Mouse (Mus musculus) mouse trophoblast stem cell (cell line): Measurements from ENCODE around the gene Rpl9-ps1.

Experiments used
- in situ Hi-C, 2 experiments: fragments of 300-500 bp; cut with MseI, MboI; formaldehyde crosslinking; loops; 2 replicates in 1 of 2; 3 replicates in 1 of 2; pipeline ENCODE4 v1.15.1; 2025

Gene Rpl9-ps1

DNA sequence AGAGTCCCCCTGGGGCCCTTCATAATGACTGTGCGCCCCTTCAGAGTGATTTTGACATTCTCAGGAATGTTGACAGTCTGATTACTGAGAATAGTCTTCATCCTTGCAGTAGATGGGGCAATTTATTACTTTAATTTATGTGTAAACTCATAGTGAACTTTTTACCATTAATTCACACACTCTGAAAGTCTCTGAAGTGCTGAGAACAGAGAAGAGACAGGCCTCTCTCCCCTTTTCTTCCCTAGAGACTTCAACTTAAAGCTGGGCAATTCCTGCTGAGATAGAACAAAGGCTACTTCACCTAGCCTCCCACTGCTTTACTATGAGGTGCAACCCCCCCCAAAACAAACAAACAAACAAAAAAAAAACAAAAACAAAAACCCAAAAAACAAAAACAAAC lies at the start of gene Rpl9-ps1:
TSS of gene Rpl9-ps1 (minus strand) at position 101 of the 400 bp plus-strand sequence.
- in situ Hi-C loops, result no loop called here

DNA sequence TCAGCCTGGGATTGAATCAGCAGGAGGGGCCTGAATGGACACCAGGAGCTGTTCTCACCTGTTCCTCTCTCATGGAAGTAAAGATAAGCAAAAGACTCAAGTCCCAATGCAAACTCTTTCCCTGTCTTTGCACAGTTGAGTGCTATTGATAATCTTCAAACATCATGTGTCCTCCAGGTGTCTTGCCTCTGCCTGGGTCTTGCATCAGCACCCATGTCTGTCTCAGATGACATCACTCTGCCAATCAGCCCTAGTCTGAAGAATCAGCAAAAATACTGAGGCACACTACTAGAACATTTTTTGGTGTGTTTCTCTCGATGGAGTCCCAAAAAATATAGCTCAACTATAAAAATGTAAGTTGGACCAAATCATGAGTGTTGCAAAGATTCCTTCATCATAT lies 46.6 kb upstream of the Rpl9-ps1 start:
- in situ Hi-C loops, result no loop called here

DNA sequence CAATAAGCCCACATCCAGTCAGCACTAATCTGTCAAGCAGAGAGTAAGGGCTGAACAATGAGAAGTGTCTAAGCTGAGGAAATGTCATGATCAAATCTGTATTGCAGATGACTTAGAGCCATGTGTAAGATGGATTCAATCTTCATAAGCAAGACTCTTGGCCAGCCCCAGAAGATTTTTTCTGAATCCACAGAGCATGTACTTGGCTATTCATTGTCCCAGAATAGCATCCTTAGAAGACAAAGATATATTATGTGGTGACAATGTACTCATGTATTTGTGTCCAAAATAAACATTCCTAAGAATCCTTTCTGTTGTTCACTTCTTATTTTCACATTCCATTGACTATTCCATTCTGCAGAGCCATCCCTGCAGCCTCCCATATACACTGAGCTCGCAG lies 44.5 kb upstream of the Rpl9-ps1 start:
- in situ Hi-C loops, result no loop called here

DNA sequence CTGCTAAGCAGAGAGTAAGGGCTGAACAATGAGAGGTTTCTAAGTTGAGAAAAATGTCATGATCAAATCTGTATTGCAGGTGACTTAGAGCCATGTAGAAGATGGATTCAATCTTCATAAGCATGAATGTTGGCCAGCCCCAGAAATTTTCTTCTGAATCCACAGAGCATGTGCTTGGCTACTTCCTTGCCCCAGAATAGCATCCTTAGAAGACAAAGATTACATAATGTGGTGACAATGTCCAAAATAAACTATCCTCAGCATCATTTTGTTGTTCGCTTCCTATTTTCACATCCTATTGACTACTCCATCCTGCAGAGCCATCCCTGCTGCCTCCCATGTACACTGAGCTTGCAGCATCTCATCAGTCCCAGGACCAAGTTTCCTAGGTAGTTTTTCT lies 30.2 kb upstream of the Rpl9-ps1 start:
- in situ Hi-C loops, result no loop called here

DNA sequence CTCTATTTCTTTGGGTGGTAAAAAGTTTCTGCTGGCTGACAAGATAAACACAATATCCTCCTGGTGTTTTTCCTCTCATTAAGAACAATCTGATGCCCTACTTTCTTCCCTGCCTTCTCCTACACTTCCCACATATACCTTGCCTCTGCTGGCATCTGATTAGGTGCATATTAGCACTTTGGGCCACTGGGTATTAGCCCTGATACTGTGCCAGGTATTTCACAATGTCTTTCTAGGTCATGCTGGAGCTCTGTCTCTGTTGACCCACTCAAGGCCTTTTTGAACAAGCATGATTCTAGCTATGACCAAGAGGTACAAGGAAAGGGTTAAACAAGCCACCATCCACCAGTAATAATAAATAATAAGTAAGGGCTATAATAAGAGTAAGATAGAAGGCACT lies 26.3 kb upstream of the Rpl9-ps1 start:
- in situ Hi-C loops, result no loop called here

DNA sequence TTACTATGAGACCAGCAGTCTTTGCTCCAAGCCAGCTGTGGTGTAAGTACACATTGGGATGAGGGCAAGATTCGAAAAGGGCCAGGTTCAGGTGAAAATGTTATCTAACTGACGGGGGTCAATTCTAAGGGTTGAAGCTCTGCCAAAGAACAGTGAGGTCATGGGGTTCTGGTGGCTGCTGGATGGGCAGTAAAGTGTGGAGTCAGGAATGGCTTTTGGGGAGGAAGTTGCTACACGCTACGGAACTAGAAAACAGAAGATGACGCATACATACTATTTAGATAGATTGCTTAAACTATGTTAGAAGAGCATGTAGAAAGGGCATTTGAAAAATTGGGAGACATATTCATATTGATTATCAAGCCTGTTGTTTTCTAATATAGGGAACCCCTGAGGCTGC lies 18.1 kb upstream of the Rpl9-ps1 start:
- in situ Hi-C loops, result no loop called here

DNA sequence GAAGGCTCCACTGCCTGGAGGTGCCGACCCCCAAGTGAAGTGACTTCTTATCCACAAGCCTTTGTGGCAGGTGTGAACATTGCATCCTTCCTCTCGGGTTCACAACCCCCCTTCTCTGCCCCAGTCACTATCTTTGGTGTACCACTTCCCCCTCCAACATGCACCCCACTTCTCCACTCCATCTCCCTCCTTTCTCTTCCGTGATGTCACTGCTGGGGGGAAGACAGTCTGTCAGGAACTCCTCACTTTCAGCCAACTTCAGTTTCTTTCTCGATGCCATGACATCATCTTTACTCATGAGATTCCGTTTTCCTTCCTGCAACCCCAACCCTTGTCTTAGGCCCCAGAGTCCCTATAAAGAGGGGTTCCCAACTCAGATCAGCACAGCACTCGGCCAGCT lies 16.8 kb upstream of the Rpl9-ps1 start, which contains the start of gene Ccl4:
TSS of gene Ccl4 (plus strand) at position 381 of the 400 bp plus-strand sequence.
- in situ Hi-C loops, result no loop called here

DNA sequence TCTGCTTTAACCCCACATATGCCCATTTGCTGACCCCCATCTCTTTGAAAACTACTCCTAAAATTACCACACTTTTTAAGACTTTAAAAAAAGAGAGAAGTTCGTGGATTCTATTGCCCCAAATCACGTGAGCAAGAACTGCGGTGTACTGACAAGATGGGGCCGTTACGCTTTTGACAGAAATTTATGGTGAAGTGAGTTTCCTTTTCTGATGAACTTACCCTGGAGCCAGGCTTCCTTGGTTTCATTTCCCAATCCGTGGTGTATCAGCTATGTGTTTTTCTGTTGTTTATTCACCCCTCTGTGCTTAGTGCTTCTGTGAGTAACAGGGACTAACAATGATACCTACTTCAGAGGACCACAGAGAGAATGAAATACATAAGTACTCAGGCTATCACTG lies 13.4 kb upstream of the Rpl9-ps1 start:
- in situ Hi-C loops, result no loop called here

DNA sequence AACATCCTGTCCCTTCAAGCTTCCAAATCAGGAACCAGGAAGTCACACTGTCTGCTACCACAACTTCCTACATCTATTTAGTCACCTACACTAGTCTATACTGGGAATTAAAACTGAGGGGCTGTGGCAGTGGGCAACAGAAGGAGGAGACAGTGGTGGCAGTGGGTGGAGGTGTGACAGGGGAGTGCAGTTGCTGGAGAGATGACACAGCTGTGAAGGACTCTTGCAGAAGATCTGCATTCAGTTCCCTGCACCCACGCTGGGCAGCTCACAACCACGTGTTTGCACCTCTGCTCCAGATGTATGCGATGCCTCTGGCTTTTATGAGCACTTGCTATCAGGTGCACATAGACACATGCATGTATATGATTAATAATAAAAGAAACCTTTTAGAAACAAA lies 12.1 kb upstream of the Rpl9-ps1 start:
- in situ Hi-C loops, result no loop called here

DNA sequence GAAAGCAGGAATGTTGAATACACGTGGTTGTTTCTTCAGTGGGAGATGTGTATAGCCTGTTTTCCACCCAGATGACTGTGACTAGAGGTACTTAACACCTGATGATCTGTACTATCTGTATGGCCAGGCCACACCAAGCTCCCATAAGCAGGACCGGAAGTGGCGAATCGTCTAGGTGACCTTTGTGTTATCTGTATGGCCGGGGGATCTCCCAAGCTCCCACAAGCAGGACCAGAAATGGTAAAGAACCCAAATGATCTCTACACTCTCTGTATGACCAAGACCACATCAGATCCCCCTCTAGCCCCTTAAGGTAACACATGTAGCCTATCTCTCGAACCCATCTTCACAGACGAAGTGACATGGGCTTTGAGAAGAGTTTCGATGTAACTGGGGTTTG lies 9.2 kb upstream of the Rpl9-ps1 start:
- in situ Hi-C loops, result no loop called here

DNA sequence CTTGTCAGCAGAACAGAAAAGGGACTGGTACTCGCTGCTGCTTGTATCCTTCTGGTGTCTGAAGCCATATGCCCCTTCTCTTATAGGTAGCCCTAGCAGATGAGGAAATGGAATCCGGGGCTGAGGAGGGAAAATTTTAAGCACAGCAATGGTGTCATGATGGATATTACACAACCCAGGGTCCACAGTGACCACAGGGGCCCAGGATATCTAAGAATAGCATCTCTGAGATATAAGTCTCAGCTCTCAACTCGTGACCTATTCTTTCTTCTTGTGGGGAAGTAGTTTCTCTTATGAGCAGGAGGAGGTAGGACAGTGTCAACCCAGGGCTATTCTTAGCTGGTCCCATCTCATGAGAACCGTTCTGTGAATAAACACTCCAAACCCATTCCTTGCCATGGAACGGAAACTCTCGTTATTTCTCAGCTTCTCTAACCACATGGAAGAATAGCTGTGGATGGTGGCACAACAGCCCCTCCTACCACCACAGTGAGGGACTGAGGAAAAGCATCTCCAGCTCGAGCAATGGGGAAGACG lies 4.0 kb upstream of the Rpl9-ps1 start, which contains the start of gene Ccl3:
TSS of gene Ccl3 (minus strand) at position 51 of the 537 bp plus-strand sequence.
- in situ Hi-C loops, result no loop called here

DNA sequence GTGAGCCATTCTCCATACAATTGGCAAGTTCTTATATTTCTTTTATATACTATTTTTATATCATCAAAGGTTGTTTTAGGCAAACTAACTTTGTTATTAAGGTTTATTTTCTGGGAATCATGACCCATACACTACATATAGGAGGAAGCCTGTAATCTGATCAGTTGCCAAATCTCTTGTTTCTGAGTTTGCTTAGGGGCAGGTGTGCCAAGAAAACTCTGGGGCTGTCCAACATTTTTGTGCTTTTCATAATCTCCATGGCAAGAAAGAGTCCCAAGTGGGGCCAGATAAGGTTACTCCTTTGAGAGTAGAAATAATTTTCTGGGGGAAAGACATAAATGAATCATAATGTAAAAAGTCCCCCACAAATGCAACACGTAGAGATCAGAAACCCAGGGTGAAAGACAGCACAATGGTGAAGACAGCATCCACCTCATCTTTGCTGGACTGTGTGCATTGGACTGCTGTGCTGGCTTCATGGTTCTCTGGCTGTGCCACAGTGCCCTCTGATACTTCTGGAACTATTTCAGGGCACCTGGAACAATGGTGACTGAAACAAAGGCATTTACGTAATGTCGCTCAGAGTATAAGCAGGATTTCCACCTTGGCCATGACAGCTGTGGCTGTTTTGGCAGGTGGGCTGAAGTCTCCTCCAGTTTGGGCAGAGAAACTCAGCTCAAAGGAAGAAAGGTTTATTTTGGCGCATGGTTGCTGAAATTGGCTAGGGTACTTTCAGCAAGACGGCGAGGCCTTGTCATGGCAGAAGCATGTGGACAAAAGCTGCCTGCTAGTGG lies 1.1 kb upstream of the Rpl9-ps1 start:
- in situ Hi-C loops, result no loop called here

DNA sequence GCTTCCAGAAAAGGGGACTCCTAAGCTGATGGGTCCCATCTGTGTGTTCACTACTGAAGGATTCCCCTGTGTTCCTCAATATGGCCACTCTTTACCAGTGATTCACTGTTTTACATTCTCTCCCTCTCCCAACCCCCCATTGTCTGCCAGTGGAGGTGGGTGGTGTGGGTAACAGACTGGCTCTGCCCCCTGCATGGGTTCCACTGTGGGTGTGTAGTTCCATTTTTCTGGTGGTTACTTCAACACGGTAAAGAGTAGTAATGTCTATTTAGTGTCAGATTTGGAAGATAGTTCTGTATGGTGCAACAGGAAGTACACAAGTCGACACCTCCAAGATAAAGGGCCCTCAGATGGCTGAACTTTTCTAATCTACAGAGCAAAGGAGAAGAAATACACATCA lies 4.2 kb downstream of the Rpl9-ps1 start:
- in situ Hi-C loops, result no loop called here

DNA sequence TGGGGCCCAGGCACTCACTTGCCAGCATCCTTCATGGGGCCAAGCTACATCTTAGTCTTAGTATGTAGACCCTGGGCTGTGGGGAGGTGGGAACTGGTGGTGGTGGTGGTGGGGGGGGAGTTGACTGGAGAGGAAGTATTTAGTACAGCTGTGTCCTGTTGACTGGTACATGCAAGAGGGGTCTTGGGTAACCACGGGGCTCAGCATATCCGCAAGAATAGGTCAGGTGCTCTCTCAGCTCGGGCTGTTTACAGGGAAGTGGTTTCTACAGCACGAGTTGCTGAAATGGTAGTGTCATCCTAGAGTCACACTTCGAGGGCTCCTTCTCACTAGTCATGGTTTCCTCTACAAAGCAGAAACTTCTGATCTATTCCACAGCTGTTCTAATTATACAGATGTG lies 5.3 kb downstream of the Rpl9-ps1 start:
- in situ Hi-C loops, result no loop called here

DNA sequence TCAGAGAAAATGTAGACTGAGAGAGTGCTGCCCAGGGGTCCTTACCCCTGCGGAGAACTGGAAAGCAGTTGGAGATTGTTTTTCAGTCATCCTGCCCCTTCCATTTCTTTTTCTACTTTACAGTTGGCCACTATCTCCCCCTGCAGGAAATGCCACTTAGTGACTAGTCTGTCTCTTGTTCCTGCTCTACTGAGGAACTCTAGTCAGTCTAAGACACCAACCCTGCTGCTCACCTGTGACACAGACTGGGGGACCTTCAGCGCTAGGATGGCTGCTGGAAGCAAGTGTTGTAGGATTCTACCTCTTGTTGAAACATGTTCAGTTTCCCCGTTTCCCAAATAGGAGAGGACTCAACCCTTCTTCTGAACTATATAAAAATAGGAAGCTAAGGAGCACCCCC lies 5.9 kb downstream of the Rpl9-ps1 start:
- in situ Hi-C loops, result loop anchor here in 1 of 2 experiments (5.0 kb wide), 1 partner anchor 82 kb away; no protein-coding TSS in a partner anchor

DNA sequence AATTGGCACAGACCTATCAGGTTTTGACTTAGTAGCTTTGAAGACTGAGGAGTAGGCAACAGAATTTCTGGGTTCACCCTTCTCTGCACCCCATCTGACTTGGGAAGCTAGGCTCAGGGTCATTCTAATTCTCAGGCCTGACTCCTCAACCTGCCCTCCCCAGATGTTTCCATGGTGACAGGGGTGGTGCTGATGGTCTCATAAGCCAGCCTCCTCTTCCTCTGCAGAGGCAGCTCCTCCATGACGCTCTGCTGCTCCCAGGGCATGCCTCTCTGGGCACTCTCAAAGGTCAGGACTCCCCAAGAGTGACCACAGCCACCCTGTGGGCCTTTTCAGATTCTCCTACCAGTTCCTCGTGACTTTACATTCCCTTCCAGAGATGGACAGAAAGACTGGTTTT lies 6.5 kb downstream of the Rpl9-ps1 start:
- in situ Hi-C loops, result loop anchor here in 1 of 2 experiments (5.0 kb wide), 1 partner anchor 82 kb away; no protein-coding TSS in a partner anchor

DNA sequence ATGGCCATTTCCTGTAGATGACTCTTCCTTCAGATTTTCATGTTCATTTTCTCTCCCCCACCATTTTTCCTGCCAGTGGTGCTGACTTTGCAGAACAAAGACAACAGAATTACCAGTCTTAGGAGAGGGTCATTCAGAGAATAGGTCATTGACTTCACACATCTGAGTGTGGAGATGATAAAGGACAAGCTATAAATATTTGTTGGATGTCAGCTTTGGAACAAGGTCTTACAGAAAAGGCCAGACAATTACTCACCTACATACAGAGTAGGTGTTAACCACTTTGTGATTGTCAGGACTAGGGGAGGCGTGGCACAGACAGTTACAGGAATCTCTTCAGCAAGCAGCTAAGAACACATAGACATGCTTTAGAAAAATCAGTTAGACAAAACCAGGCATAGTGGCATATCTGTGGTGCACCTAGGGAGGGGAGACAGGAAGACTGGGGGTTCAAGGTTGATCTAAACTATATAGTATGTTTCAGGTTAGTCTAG lies 8.6 kb downstream of the Rpl9-ps1 start:
- in situ Hi-C loops, result loop anchor here in 1 of 2 experiments (5.0 kb wide), 1 partner anchor 79 kb away; no protein-coding TSS in a partner anchor

DNA sequence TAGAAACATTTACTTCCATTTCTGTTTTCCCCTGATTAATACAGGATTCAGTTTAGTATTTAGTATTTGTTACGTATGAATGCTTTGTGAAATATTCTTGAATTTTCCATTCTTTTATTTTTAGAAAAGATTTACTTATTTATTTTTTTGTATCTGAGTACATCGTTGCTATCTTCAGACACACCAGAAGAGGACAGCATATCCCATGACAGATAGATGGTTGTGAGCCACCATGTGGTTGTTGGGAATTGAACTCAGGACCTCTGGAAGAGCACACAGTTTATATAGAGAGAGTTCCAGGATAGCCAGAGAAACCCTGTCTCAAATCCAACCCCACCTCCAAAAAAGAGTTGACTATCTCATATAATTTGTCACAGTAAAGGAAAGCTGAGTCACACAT lies 10.5 kb downstream of the Rpl9-ps1 start:
- in situ Hi-C loops, result loop anchor here (5.0 kb wide), 1 partner anchor 78 kb away; no protein-coding TSS in a partner anchor

DNA sequence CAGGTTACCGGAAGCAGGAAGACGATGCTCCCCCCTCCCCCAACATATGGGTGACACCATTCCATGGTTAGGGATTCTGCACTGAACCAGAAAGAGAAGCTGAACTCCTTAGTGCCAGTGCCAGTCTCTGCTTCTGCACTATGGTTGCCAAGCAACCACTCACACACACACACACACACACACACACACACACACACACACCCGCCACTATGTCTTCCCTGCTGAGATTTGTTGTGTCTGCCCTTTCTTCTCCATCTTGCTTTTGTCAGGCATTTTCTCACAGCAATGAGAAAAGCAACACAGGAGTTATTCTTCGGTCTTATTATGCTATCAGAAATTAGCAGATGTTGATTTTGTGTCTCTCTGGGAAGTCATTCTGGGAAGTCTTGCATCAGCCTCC lies 11.0 kb downstream of the Rpl9-ps1 start:
- in situ Hi-C loops, result loop anchor here in 1 of 2 experiments (5.0 kb wide), 1 partner anchor 77 kb away; no protein-coding TSS in a partner anchor

DNA sequence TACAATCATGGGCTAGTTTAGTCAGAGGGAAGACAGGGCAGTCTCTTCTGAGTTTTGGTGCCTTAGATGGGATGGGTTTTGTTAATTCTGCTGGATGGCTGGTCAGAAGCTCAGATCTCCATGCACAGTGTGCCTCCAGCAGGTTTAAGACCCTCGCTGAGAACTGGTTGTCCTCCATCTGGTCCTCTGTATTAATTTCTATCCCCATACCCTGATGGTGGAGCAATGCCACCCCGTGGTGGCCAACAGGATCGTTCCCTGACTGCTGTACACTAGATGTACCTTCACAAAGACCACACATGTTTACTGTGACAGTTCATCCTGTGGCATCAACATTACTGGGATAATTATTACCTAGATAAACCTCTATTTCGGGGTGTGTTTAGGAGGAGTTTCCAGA lies 12.7 kb downstream of the Rpl9-ps1 start:
- in situ Hi-C loops, result loop anchor here in 1 of 2 experiments (5.0 kb wide), 1 partner anchor 75 kb away; no protein-coding TSS in a partner anchor

DNA sequence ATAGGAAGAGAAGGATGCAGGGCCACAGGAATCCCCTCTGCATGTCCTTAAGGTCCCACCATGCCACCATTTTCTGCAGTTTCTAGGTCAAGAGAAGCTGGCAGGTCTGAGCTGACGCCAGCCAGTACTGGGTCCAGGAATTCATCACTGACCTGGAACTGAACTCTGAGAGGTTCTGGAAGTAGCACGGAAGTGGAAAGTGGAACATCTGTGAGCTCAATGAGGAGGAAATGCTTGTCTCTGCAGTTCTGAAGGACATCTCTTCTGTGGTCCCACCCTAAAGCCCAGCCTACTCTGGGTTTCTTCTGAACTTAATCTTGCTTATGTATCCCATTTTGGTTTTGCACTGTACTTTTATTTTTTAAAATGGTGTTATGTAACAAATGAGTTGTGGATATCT lies 14.4 kb downstream of the Rpl9-ps1 start:
- in situ Hi-C loops, result loop anchor here in 1 of 2 experiments (5.0 kb wide), 1 partner anchor 74 kb away; no protein-coding TSS in a partner anchor

DNA sequence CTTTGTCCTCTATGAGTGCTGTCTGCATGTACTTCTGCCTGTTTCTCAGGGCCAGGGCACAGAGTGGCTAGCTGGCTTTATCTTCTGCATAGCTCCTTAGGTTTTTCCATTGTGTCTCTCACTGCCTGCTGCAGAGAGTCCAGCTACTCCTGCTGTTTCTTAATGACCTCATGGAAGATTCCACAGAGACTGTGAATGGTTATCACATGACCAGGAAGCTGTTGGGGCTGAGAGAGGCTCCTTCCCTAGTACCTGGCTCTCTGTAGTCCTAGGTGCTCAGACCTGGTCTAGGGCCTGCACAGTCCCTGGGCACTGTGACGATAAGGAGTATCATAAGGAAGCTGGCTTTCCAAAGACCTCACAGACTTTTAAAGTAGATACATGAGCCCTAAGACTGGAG lies 14.8 kb downstream of the Rpl9-ps1 start:
- in situ Hi-C loops, result loop anchor here in 1 of 2 experiments (5.0 kb wide), 1 partner anchor 73 kb away; no protein-coding TSS in a partner anchor
